Mouse (Mus musculus): ENCODE data around the gene Lifr.

- TF ChIP-seq CTCF (IDR thresholded peaks at IDR 0.05; ENCODE audit: extremely low read depth, insufficient read length, insufficient replicate concordance, low read depth, low read length) (no peak), POLR2A (IDR thresholded peaks at IDR 0.05; ENCODE audit: low read depth, low read length) (no peak)
Observed at GRCm38 (mm10) chr15:7194147-7194720, 103.8 kb downstream of the Lifr start.
